ENCODE assay signal across 1 mouse cellular context in the genomic region with DNA sequence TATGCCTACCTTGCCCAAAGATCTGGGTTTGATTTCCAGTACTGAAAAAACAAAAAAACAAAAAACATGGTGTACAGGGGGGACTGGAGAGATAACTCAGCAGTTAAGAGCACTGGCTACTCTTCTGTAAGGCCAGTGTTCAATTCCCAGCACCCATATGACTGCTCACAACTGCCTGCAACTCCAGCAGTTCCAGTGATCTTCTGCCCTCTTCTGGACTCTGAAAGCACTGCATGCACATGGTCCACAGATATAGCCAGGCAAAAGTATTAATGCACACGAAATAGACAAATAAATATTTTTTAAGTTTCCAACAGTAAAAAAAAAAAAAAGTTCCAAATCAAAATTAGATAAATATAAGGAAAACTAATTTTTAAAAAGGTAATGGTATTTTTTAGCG.
TF ChIP-seq lines count a peak whose summit lies in the region.

No protein-coding gene starts in this region.

TF ChIP-seq in MEL, 35 proteins besides CTCF, POLR2A, EP300 and RAD21:
- TF ChIP-seq USF2 (IDR thresholded peaks at IDR 0.05; ENCODE audit: borderline replicate concordance in 1 of 2, insufficient read depth in 1 of 2, low read depth in 1 of 2, low read length in 2 of 2) (no peak), CHD2 (IDR thresholded peaks at IDR 0.05; ENCODE audit: low read length) (no peak), MYB (IDR thresholded peaks at IDR 0.05; ENCODE audit: low read depth, low read length) (no peak), MYC (IDR thresholded peaks at IDR 0.05; ENCODE audit: low read depth, low read length) (no peak), USF1 (IDR thresholded peaks at IDR 0.05; ENCODE audit: low read depth, low read length) (no peak), SMC3 (IDR thresholded peaks at IDR 0.05; ENCODE audit: low read depth, low read length) (no peak; the same call in 1 of the 2 replicates), JUND (IDR thresholded peaks at IDR 0.05; ENCODE audit: low read depth, low read length) (no peak)
